Mouse (Mus musculus): ENCODE results near the gene Ssb. TPM values are rescaled to one million over a fixed set of nuclear protein-coding genes. Genes with fewer than 3 reads are reported as not detected.

Ssb gene
- 0.98 and 3.9 TPM in 2 replicates for polyA plus RNA-seq (2012; rRNA removed; ENCODE audit: low replicate concordance)

GRCm38 (mm10) chr2:69861485-69862091, at the start of gene Ssb:
Ssb (plus strand) TSS chr2:69861562.

DNA sequence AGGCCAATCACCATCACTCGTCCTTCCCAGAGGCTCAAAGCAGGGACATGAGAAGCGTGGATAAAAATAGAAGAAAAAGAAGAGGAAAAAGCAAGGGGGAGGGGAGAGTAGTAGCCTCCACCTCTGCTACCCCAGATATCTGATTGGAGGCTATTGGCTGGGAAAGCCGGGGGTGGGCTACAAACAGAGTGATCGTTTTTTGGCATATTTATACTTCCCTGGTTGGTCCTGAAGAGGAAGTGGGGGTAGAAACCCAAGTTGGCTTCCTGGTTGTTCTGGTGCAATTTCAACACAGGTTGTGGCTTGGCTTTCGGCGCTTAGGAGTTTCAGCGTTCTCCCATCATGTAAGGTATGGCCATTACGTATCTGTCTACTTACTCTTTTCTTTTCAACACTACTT, 39.7 kb upstream of the Ssb start, which contains the start of gene Klhl23:
Gene Klhl23 (plus strand): TSS at position 234 of the 400 bp plus-strand sequence.

GRCm38 (mm10) chr2:69885451-69886305, 24.3 kb downstream of the Ssb start, which contains the start of gene Mettl5:
Mettl5 (minus strand) TSS chr2:69885615.

DNA sequence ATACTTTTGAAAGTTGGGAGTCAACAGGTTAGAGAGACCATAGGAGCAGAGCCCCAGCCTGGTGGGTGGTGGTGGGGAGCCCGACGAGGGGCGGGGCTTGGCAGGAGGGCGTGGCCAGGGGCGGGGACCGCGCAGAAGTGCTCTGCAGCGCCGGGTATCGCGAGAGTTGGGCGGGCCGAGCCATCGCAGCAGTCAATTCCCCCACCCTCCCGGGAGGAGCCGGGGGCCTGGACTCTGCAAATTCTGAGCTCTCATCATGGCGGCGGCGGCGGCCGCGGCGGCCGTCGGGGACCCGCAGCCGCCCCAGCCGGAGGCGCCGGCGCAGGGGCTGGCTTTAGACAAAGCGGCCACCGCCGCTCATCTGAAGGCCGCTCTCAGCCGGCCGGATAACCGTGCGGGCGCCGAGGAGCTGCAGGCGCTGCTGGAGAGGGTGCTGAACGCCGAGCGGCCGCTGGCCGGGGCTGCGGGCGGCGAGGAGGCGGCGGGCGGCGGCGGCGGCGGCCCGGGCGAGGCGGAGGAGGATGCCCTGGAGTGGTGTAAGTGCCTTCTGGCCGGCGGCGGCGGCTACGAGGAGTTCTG, 35.8 kb downstream of the Ssb start, which contains the start of gene Ubr3:
Gene Ubr3 (plus strand): TSS at position 208 of the 579 bp plus-strand sequence.

Other genes with a start within 250 kb of the Ssb start
- gene Bbs5, start 214.4 kb upstream of the Ssb start, polyA plus RNA-seq (2012; rRNA removed; ENCODE audit: low replicate concordance) = 0.37 and 1.1 TPM in 2 replicates
- gene Klhl41, start 191.4 kb upstream of the Ssb start, polyA plus RNA-seq (2012; rRNA removed; ENCODE audit: low replicate concordance) = 34.3 TPM in 1 of 2 replicates, not detected in the other
- 3.6 and 6.7 TPM in 2 replicates for gene Fastkd1, start 148.0 kb upstream of the Ssb start, polyA plus RNA-seq (2012; rRNA removed; ENCODE audit: low replicate concordance)
- 0.63 and 2.2 TPM in 2 replicates for gene Ppig, start 139.0 kb upstream of the Ssb start, polyA plus RNA-seq (2012; rRNA removed; ENCODE audit: low replicate concordance)
- gene Ccdc173, start 72.0 kb upstream of the Ssb start, polyA plus RNA-seq (2012; rRNA removed; ENCODE audit: low replicate concordance) = 0.06 and 0.36 TPM in 2 replicates
- gene Phospho2, start 71.9 kb upstream of the Ssb start, polyA plus RNA-seq (2012; rRNA removed; ENCODE audit: low replicate concordance) = 22.3 and 116 TPM in 2 replicates
- gene Klhl23, start 39.6 kb upstream of the Ssb start, polyA plus RNA-seq (2012; rRNA removed; ENCODE audit: low replicate concordance) = 0.48 and 3.5 TPM in 2 replicates
- 3.2 and 5.9 TPM in 2 replicates for gene Mettl5, start 24.1 kb downstream of the Ssb start, polyA plus RNA-seq (2012; rRNA removed; ENCODE audit: low replicate concordance)
- 10.3 and 22.7 TPM in 2 replicates for gene Ubr3, start 35.7 kb downstream of the Ssb start, polyA plus RNA-seq (2012; rRNA removed; ENCODE audit: low replicate concordance)
- 0.06 TPM in 2 replicates for gene Myo3b, start 177.6 kb downstream of the Ssb start, polyA plus RNA-seq (2012; rRNA removed; ENCODE audit: low replicate concordance)

Data from mammary gland, adult 2 months (tissue).